Mouse (Mus musculus) myocyte (in vitro differentiated cells): Measurements from ENCODE around the gene Cdkl4.

Experiments
- CEBPB ChIP-seq: IDR thresholded peaks from 2 replicates; pipeline ENCODE4 v1.6.1; 2011; ENCODE audit warnings: mild to moderate bottlenecking, moderate library complexity; ENCODE audit not compliant: poor library complexity, insufficient read depth, severe bottlenecking
- MYOG ChIP-seq, 3 experiments: IDR thresholded peaks; one replicate each; pipeline ENCODE4 v1.6.1; 2011; ENCODE audit warnings: control low read depth in 2 of 3, low read depth in 2 of 3, mild to moderate bottlenecking in 2 of 3; ENCODE audit not compliant: insufficient read length in 2 of 3, control insufficient read depth in 1 of 3, insufficient read depth in 1 of 3
- POLR2A ChIP-seq: IDR thresholded peaks from one replicate; pipeline ENCODE4 v1.6.1; 2011; ENCODE audit warnings: low read depth, mild to moderate bottlenecking, control low read depth, moderate library complexity; ENCODE audit not compliant: insufficient read length
- POLR2AphosphoS2 ChIP-seq: IDR thresholded peaks from one replicate; pipeline ENCODE4 v1.6.1; 2011; ENCODE audit warnings: low read depth, control low read depth; ENCODE audit not compliant: insufficient read length
- USF1 ChIP-seq: IDR thresholded peaks from one replicate; pipeline ENCODE4 v1.6.1; 2011; ENCODE audit warnings: low read depth, mild to moderate bottlenecking, control low read depth, moderate library complexity

DNA sequence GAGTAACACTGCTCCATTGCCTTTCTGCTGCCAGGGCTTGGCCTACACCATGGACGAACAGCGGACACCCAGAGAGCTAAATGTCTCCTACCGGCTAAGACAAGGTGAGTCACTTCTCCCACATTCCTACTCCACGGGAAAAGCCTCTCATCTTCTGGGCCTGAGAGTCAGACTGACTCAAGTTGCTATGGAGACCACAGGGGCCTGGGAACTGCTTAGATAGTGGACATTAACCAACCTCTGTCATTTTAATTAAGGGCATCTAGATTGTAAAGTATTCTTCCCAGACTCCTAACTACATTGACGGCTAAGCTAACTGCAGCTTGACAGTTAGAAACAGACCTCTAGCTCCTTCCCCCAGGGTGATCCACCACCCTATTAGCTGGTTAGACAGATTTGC, 14.8 kb downstream of the Cdkl4 start:
- TF ChIP-seq POLR2AphosphoS2 (no peak), CEBPB (no peak), MYOG (IDR thresholded peaks at IDR 0.05; ENCODE audit: control insufficient read depth in 1 of 3, insufficient read depth in 1 of 3, insufficient read length in 2 of 3, low read depth in 2 of 3) (no peak), POLR2A (no peak), USF1 (no peak)
